ENCODE assay signal across 14 mouse cellular contexts in genomic region chr19:10878201-10878837, GRCm38 (mm10). TPM values are rescaled to one million over a fixed set of nuclear protein-coding genes. Genes with fewer than 3 reads are reported as not detected.
DNase-seq lines count a peak whose midpoint lies in the region; ATAC-seq lines count a peak whose summit lies in the region.
"Had no signal": no experiment of that assay in that cellular context is flagged by ENCODE, and none has a peak within 500 bp of the region (broad histone marks: within the 10 kb centered on the region; RNA-seq: fewer than 3 reads in every experiment).

No protein-coding gene starts in this region.

- peak; percentile 40 to 58 for DNase-seq in adrenal gland, postnatal 36 days
- no peak for DNase-seq in adrenal gland, adult 18-20 months (ENCODE audit: low spot score in 2 of 2)
- peak; percentile 45 for DNase-seq in layer of hippocampus, adult 9-11 months
- DNase-seq in layer of hippocampus, postnatal 10 days (ENCODE audit: low spot score in 2 of 2), result no peak
- DNase-seq in cerebellum, adult 8-10 months, result peak; percentile 73
- peak; percentile 28 for DNase-seq in lung, postnatal 25 days (ENCODE audit: low spot score)
- DNase-seq: heart, adult 11 months; heart, postnatal 10 days; kidney, adult 9 months; liver, embryonic 13.5 days; retina, postnatal 1 day had no signal

- no peak for ATAC-seq in megakaryocyte, adult 5-6 weeks (ENCODE audit: poor library complexity, severe bottlenecking)
- no peak for ATAC-seq in monocyte, adult 5-6 weeks (replicated peaks; ENCODE audit: insufficient number of reproducible peaks, low FRiP score, low TSS enrichment, poor library complexity, severe bottlenecking)

RNA-seq across cellular contexts. Expression of gene Tmem109, which starts 3.5 kb away (rescaled TPM):
- total RNA-seq in adrenal gland, postnatal 36 days (2021), result 100 to 1,000 TPM; 132 to 167 TPM
- 100 to 1,000 TPM; 110 to 148 TPM for total RNA-seq in adrenal gland, adult 18-20 months (2021)
- total RNA-seq in layer of hippocampus, postnatal 10 days (2021), result 10 to 100 TPM; 36.4 to 37.3 TPM
- 76.9 and 81.2 TPM in 2 replicates for total RNA-seq in megakaryocyte, adult 5-6 weeks (2015)
- 74.7 and 80.9 TPM in 2 replicates for total RNA-seq in megakaryocyte, adult 5-6 weeks (2017)
- total RNA-seq in monocyte, adult 5-6 weeks (2017), result 32.4 to 64.6 TPM (median 53.0 TPM) in 3 replicates

RNA-seq across cellular contexts. Expression of gene Tmem132a, which starts 8.6 kb away (rescaled TPM):
- 10 to 100 TPM; 34.5 to 36.1 TPM for total RNA-seq in adrenal gland, postnatal 36 days (2021)
- total RNA-seq in adrenal gland, adult 18-20 months (2021), result 10 to 100 TPM; 17.1 to 28.0 TPM
- 100 to 1,000 TPM; 250 to 259 TPM for total RNA-seq in layer of hippocampus, postnatal 10 days (2021)
- total RNA-seq in megakaryocyte, adult 5-6 weeks (2015), result 0.11 and 0.21 TPM in 2 replicates
- 0.33 and 0.70 TPM in 2 replicates for total RNA-seq in megakaryocyte, adult 5-6 weeks (2017)
- 0.58 TPM in 1 of 3 replicates, not detected in the others for total RNA-seq in monocyte, adult 5-6 weeks (2017)

RNA-seq across cellular contexts. Expression of gene Prpf19, which starts 16.7 kb away (rescaled TPM):
- 100 to 1,000 TPM; 122 to 188 TPM for total RNA-seq in adrenal gland, postnatal 36 days (2021)
- total RNA-seq in adrenal gland, adult 18-20 months (2021), result 100 to 1,000 TPM; 120 to 168 TPM
- 100 to 1,000 TPM; 191 to 208 TPM for total RNA-seq in layer of hippocampus, postnatal 10 days (2021)
- total RNA-seq in megakaryocyte, adult 5-6 weeks (2015), result 34.1 and 36.1 TPM in 2 replicates
- 69.0 and 76.2 TPM in 2 replicates for total RNA-seq in megakaryocyte, adult 5-6 weeks (2017)
- 74.0 to 103 TPM (median 96.6 TPM) in 3 replicates for total RNA-seq in monocyte, adult 5-6 weeks (2017)

RNA-seq across cellular contexts. Expression of gene Slc15a3, which starts 38.8 kb away (rescaled TPM):
- total RNA-seq in adrenal gland, postnatal 36 days (2021), result 1 to 10 TPM; 3.2 to 4.0 TPM
- total RNA-seq in adrenal gland, adult 18-20 months (2021), result 1 to 10 TPM; 3.1 to 6.5 TPM
- 1 to 10 TPM; 1.1 to 1.5 TPM for total RNA-seq in layer of hippocampus, postnatal 10 days (2021)
- total RNA-seq in megakaryocyte, adult 5-6 weeks (2015), result 31.4 and 31.6 TPM in 2 replicates
- 18.0 and 20.2 TPM in 2 replicates for total RNA-seq in megakaryocyte, adult 5-6 weeks (2017)
- total RNA-seq in monocyte, adult 5-6 weeks (2017), result 23.9 to 28.8 TPM (median 26.8 TPM) in 3 replicates

RNA-seq across cellular contexts. Expression of gene Zp1, which starts 42.1 kb away (rescaled TPM):
- not detected for total RNA-seq in adrenal gland, postnatal 36 days (2021)
- total RNA-seq in adrenal gland, adult 18-20 months (2021), result not detected
- total RNA-seq in layer of hippocampus, postnatal 10 days (2021), result not detected
- not detected in 2 replicates for total RNA-seq in megakaryocyte, adult 5-6 weeks (2015)
- not detected in 2 replicates for total RNA-seq in megakaryocyte, adult 5-6 weeks (2017)
- not detected in 3 replicates for total RNA-seq in monocyte, adult 5-6 weeks (2017)
- total RNA-seq: heart, postnatal 10 days; left cerebral cortex, postnatal 36 days had no signal

Comparison
In these comparisons a context has a peak if more than half of its experiments do, and no peak if none do; other contexts are left out.
1. DNase-seq: peak in adrenal gland, postnatal 36 days (2 of 2), layer of hippocampus, adult 9-11 months (single experiment), cerebellum, adult 8-10 months (single experiment) and lung, postnatal 25 days (single experiment); none in adrenal gland, adult 18-20 months (0 of 2) and layer of hippocampus, postnatal 10 days (0 of 2).
2. RNA of gene Tmem132a, which starts 8.6 kb away (total RNA-seq): 250 to 259 TPM in layer of hippocampus, postnatal 10 days, 34.5 to 36.1 TPM in adrenal gland, postnatal 36 days and 17.1 to 28.0 TPM in adrenal gland, adult 18-20 months; 0.11 to 0.70 TPM in megakaryocyte, adult 5-6 weeks and 0.58 TPM in monocyte, adult 5-6 weeks; every median in the first group is over 10 times any median in the second.